Mouse (Mus musculus) neural tube, embryonic 13.5 days (tissue): ENCODE measurements around the gene Ugt1a10. TPM values are rescaled to one million over a fixed set of nuclear protein-coding genes. Genes with fewer than 3 reads are reported as not detected.

Experiments used
- ATAC-seq: fragments of 200-750 bp; cut with Nextera tagmentation; 2 replicates; pipeline ENCODE4 v1.8.0; 2017; ENCODE audit warnings: low read depth, mild to moderate bottlenecking, moderate TSS enrichment, moderate library complexity
- H3K27ac ChIP-seq: fragments of 300-500 bp; sonication (generic); replicated peaks from 2 replicates; pipeline ENCODE4 v1.5.1; 2015; ENCODE audit warnings: moderate library complexity, mild to moderate bottlenecking, inconsistent platforms
- H3K27me3 ChIP-seq: fragments of 300-500 bp; sonication (generic); 2 replicates; pipeline ENCODE4 v1.6.1; 2015; ENCODE audit warnings: mild to moderate bottlenecking, inconsistent platforms
- H3K36me3 ChIP-seq: fragments of 300-500 bp; sonication (generic); 2 replicates; pipeline ENCODE4 v1.6.1; 2015; ENCODE audit warnings: mild to moderate bottlenecking, inconsistent platforms
- H3K4me1 ChIP-seq: fragments of 300-500 bp; sonication (generic); replicated peaks from 2 replicates; pipeline ENCODE4 v1.6.1; 2015; ENCODE audit warnings: inconsistent platforms
- H3K4me2 ChIP-seq: fragments of 300-500 bp; sonication (generic); 2 replicates; pipeline ENCODE4 v1.6.1; 2015; ENCODE audit warnings: inconsistent platforms, mild to moderate bottlenecking, moderate library complexity
- H3K4me3 ChIP-seq: fragments of 300-500 bp; sonication (generic); 2 replicates; pipeline ENCODE4 v1.5.1; 2015; ENCODE audit warnings: mild to moderate bottlenecking, inconsistent platforms
- H3K9ac ChIP-seq: fragments of 300-500 bp; sonication (generic); 2 replicates; pipeline ENCODE4 v1.6.1; 2015; ENCODE audit warnings: moderate library complexity, mild to moderate bottlenecking, inconsistent platforms
- H3K9me3 ChIP-seq: fragments of 300-500 bp; sonication (generic); 2 replicates; pipeline ENCODE4 v1.6.1; 2016; ENCODE audit warnings: inconsistent platforms
- WGBS: fragments of 180-500 bp; shearing (Covaris S2); methylation state at CpG from one replicate; pipeline ENCODE4 v1.1.7; 2015; 5-methylcytosine and 5-hydroxymethylcytosine counted together
- polyA plus RNA-seq: library from polyadenylated mRNA; unstranded; fragments of >200 nt; fragmentation: Nextera tagmentation; extraction: Ambion mirVana; gene quantifications from 2 replicates; pipeline ENCODE4 v1.2.1, GENCODE M21; 2015

Gene Ugt1a10
- polyA plus RNA-seq, 1 experiment from 2014 or later, result not detected

DNA sequence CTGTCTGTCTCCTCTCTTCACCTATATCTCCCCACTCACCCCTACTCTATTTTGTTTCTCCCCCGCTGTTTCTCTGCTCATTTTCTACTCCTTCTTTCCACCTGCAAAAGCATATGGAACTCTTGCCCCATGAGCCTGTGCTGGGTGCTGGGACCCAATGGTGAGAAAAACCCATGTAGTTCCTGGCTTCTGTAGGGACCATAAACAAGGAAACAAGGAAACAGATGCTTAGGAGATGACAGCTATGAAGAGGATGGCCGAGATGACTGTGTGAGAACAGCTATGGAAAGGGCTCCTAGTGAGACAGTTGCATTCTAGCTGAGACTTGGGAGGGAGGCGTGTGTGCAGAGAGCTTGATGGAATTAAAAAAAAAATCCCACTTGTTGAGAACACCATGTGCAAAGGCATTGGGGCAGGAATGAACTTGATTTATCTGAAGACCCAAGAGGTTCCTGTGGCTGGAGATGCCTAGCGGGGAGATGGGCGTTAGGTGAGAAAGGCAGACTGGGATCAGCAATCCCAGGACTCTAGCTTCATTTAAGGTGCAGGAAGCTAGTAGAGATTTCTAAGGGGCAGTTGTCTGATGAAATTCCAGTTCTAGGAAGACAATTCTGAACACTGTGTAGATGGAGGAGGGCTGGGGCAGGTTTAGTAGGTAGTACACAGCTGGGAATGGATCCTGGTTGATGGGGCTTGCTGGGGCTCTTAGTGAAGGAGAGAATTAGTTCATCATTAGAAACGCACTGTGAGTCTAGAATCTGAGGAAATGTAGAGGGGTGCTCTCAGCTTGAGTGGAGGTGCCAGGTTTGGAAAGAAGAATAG is 176.0 kb downstream of the Ugt1a10 start:
- no peak overlapping the region for H3K9ac ChIP-seq
- H3K27ac ChIP-seq, result no peak overlapping the region
- whole genome bisulfite sequencing, result 78% methylated on average over 6 of the region's 6 CpGs
- H3K4me3 ChIP-seq, result no peak overlapping the region
- no peaks in the 10 kb centered on the region for H3K27me3 ChIP-seq
- ATAC-seq, result no peak
- H3K36me3 ChIP-seq, result no peaks in the 10 kb centered on the region
- H3K4me1 ChIP-seq, result no peaks in the 10 kb centered on the region
- H3K9me3 ChIP-seq, result peaks cover 100% of the 10 kb centered on the region
- no peak overlapping the region for H3K4me2 ChIP-seq

DNA sequence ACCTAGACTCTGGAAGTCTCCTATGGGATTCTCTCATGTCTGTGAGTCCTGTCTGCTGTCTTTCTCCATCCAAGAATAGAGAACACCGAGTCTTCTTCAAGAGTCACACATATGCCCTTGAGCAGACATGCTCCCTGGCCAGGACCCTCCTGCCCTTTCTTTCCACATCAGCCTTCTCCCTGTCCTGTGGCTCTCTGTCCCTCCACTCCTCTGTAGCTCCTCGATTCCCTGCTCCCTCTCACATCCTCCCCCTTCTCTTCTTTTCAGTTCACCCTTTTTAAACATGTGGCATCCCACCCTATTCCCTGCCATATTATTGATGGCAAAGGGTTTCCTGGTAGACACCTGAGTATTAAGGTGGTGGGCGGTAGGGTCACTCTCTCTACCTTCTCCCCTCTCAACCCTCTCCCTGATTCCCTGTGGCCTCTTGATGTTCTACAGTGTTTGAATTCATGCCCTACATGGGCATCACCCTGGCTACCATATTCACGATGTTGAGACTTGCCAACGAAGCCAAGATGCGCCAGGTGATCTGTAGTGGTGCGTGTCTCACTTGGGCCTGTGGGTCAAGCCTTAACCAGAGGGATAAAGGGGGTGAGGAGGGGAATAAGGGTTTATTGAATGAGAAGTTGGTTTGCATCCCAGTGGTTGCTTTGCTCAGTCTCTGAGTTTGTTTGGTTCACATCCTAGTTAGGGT is 176.8 kb downstream of the Ugt1a10 start:
- Histone ChIP-seq H3K27me3 (no peaks in the 10 kb centered on the region), H3K9me3 (peaks cover 97% of the 10 kb centered on the region), H3K36me3 (no peaks in the 10 kb centered on the region), H3K4me3 (no peak overlapping the region), H3K9ac (no peak overlapping the region), H3K27ac (no peak overlapping the region), H3K4me2 (no peak overlapping the region), H3K4me1 (no peaks in the 10 kb centered on the region)
- WGBS, result 69% methylated on average over 7 of the region's 7 CpGs
- ATAC-seq, result no peak

DNA sequence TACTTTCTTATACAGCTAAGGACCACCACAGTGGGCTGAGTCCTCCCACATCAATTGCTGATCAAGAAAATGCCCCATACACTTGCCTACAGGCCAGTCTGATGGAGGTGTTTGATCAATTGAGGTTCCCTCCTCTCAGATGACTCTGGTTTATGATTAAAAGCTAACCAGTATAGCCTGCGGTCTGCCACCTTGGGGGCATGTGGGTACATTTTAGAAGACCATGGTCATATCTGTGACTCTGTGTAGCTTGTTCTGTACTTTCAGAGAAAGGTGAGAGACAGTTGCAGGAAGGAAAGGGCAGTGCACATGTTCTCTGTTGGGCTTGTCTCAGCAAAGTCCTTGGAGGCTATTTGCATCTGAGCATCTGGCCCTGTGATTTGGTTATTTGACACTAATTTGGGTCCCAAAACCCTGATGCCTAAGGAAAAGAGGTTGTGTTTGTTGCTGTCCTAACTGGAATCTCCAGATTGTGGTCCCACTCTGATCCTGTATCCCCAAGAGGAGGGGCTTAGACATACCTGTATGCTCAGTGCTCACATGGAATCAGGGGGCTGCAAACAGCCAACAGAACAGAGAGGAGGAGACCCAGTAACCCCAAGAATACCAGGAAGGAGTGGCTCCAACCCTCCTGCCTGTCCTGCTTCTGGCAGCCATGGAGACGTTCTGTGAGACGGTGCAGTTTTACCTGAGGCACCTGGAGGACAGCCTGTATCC is 177.6 kb downstream of the Ugt1a10 start:
- H3K36me3 ChIP-seq, result no peaks in the 10 kb centered on the region
- H3K27ac ChIP-seq, result no peak overlapping the region
- H3K9me3 ChIP-seq, result peaks cover 97% of the 10 kb centered on the region
- no peaks in the 10 kb centered on the region for H3K27me3 ChIP-seq
- H3K4me3 ChIP-seq, result no peak overlapping the region
- no peak for ATAC-seq
- no peaks in the 10 kb centered on the region for H3K4me1 ChIP-seq
- H3K4me2 ChIP-seq, result no peak overlapping the region
- 57% methylated on average over 3 of the region's 3 CpGs for WGBS
- H3K9ac ChIP-seq, result no peak overlapping the region

DNA sequence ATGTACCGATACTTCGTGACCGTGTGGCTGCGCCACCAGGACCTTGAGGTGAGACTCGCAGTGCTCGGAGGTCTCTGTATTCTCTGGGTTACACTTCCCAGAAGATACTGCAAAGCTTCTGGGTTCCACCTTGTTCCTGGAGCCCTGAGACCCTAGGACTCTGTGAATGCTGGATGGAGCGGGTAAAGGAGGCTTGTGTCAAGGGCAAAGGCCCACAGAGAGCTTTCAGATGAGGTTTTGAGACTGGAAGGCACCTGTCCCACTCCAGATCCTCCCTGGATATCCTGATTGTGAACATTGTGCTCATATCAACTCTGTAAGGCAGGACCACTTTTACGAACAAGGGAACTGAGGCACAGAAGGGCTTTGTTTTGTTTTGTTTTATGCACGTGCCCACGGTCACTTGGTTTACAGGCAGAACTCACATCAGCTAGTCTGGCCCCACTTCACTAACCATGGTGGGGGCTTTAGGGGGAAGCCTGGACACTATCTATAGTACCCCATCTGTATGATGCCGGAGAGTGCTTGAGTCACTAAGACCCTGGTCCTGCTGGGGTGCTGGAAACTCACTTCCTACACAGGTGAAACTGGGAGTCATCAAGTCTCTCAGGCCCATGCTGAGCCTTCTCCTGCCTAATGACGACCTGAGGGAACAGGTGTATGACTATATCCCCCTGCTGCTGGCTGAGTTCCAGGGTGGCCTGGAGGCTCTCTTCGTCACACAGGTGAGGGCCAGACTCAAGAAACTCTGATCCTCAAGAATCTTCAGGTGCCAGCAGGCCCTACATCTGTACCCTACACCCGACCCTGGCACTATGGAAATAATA is 178.4 kb downstream of the Ugt1a10 start:
- H3K4me3 ChIP-seq, result no peak overlapping the region
- no peak for ATAC-seq
- no peaks in the 10 kb centered on the region for H3K4me1 ChIP-seq
- H3K9ac ChIP-seq, result no peak overlapping the region
- 69% methylated on average over 14 of the region's 14 CpGs for WGBS
- no peaks in the 10 kb centered on the region for H3K27me3 ChIP-seq
- peaks cover 97% of the 10 kb centered on the region for H3K9me3 ChIP-seq
- H3K4me2 ChIP-seq, result no peak overlapping the region
- no peaks in the 10 kb centered on the region for H3K36me3 ChIP-seq
- H3K27ac ChIP-seq, result no peak overlapping the region

DNA sequence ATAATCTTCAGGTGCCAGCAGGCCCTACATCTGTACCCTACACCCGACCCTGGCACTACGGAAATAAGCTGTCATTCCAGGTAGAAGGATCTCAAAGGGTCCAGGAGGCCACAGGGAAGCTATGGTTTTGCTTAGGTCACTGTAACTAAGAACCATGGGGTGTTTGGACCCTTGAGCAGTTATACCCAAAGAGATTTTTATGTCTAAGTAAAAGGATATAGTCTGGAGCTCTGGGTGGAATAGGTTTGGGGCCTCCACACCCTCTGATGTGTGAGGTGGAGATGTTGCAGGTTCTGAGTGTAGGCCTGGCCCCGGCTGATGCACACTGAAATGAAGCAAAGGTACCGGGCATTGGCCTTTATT is 179.0 kb downstream of the Ugt1a10 start:
- ATAC-seq, result no peak
- WGBS, result 68% methylated on average over 4 of the region's 4 CpGs
- Histone ChIP-seq H3K27me3 (no peaks in the 10 kb centered on the region), H3K36me3 (no peaks in the 10 kb centered on the region), H3K4me3 (no peak overlapping the region), H3K4me2 (no peak overlapping the region), H3K9ac (no peak overlapping the region), H3K9me3 (peaks cover 97% of the 10 kb centered on the region), H3K4me1 (no peaks in the 10 kb centered on the region), H3K27ac (no peak overlapping the region)

DNA sequence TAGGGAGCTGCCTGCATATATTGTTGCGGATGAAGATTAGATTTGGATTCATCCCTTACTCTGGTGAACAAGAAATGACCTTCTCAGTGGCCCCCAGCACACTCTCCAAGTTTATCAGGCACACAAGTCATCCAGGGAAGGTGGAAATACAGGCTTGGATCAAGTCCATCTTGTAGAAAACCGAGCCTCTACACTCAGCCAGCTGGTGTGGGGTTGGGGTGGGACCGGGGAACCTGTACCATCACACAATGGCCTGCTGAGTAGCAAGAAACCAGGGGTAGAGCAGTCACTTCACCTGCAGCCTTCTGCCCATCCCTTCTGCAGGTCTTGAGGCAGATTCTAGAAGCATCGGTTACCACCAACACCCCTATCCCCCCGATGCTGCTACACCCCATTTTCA is 179.5 kb downstream of the Ugt1a10 start:
- no peaks in the 10 kb centered on the region for H3K4me1 ChIP-seq
- H3K9me3 ChIP-seq, result peaks cover 97% of the 10 kb centered on the region
- H3K9ac ChIP-seq, result no peak overlapping the region
- no peaks in the 10 kb centered on the region for H3K36me3 ChIP-seq
- no peak overlapping the region for H3K4me3 ChIP-seq
- ATAC-seq, result no peak
- H3K27me3 ChIP-seq, result no peaks in the 10 kb centered on the region
- H3K4me2 ChIP-seq, result no peak overlapping the region
- no peak overlapping the region for H3K27ac ChIP-seq
- 45% methylated on average over 5 of the region's 5 CpGs for WGBS

DNA sequence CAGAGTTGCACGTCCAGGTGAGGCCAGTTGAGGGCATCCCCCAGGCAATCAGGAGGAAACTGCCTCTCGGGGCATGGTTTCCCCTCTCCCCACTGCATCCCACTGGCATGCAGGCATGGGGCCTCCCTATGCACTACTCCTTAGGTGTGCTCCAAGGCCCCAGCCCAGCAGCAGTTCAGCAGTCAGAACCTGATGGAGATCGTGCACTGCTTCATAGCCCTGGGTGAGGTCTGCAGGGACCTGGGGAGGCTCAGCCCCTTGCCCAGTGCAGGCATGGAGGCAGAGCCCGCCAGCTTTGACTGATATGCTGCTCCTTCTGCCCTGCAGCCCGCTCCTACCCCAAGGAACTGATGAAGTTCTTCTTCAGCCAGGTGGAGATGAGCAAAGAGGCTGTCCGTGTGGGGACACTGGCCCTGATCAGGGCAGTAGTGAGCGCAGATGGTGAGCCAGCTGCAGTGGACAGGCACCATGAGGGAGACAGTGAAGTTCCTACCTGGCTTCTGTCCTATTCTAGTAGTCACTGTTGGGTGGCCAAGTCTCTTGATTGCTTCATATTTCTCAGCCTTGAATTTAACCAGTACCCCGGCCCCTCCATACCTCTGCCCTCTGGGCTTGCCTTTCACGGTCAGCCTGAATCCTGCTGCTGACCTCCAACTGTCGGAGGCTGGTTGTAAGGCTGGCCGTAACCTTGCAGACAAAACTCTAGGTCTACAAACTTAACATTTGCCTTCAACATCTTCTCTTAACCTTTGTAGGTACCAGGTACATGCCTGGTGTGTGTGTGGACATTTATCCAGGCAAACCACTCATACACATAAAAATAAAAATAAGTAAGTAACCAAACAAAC is 180.1 kb downstream of the Ugt1a10 start:
- ATAC-seq, result no peak
- Histone ChIP-seq H3K27me3 (no peaks in the 10 kb centered on the region), H3K9me3 (peaks cover 97% of the 10 kb centered on the region), H3K27ac (no peak overlapping the region), H3K36me3 (no peaks in the 10 kb centered on the region), H3K4me2 (no peak overlapping the region), H3K9ac (no peak overlapping the region), H3K4me1 (no peaks in the 10 kb centered on the region), H3K4me3 (no peak overlapping the region)
- WGBS, result 66% methylated on average over 11 of the region's 11 CpGs

DNA sequence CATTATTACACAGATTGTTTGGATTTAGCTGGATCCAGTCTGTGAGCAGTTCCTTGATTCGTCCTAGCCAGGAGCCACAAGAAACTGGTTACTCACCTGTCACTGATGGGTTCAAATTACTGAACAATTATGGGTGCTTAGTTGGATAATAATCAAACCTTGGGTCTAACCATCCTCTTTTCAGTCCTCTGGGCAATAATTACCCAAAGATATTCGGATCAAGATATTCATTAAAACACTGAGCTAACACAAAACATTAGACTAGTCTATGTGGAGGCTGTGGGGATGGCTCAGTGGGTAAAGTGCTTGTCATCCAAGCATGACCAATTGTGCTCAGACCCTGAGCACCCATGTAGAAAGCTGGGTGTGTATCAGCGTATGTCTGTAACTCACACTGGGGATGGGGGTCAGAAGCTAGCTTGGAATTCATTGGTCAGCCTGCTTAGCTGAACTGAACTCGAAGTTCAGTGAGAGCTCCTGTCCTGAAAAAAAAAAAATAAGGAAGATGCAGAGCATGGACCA is 180.8 kb downstream of the Ugt1a10 start:
- Histone ChIP-seq H3K4me2 (no peak overlapping the region), H3K36me3 (no peaks in the 10 kb centered on the region), H3K4me3 (no peak overlapping the region), H3K27ac (no peak overlapping the region), H3K4me1 (no peaks in the 10 kb centered on the region), H3K27me3 (no peaks in the 10 kb centered on the region), H3K9ac (no peak overlapping the region), H3K9me3 (peaks cover 97% of the 10 kb centered on the region)
- no peak for ATAC-seq
- 64% methylated on average over 4 of the region's 4 CpGs for WGBS

DNA sequence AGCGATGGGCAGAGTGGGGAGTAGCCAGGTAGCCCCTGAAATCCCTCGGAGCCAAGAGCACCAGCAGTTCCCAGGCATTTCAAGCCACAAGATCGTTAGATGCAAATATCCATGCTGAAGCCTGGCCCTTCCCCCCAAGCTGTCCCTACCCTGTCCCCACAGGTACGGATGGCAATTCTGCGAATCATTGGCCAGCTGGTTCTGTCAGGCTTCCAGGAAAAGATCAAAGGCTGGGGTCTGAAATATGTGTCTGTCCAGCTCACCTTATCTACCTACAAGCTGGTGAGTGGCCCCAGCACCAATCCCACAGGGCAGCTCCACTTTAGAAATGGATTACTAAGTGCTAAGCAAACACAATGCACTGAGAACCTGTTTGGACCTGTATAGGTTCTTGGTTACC is 182.1 kb downstream of the Ugt1a10 start:
- Histone ChIP-seq H3K9me3 (peaks cover 97% of the 10 kb centered on the region), H3K27ac (no peak overlapping the region), H3K9ac (no peak overlapping the region), H3K4me2 (no peak overlapping the region), H3K4me1 (no peaks in the 10 kb centered on the region), H3K36me3 (no peaks in the 10 kb centered on the region), H3K4me3 (no peak overlapping the region), H3K27me3 (no peaks in the 10 kb centered on the region)
- ATAC-seq, result no peak
- 79% methylated on average over 5 of the region's 5 CpGs for WGBS

DNA sequence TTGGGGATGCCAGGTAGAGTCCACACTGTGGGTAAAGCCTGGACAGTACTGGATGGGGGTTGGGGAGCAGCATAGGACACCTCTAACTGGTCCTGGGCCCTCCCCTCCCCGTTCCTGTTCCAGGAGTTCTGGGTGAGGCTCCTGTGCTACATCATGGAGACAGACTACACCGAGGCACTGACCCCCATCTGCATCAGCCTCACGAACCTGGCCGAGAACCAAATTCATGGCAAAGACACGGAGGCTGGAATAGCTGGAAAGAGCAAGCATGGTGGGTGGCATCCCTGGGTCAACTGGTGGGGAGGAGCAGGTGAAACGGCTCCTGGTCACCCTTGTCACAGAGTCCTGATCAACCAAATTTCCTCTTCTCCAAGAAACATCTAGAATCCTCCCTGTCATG is 183.6 kb downstream of the Ugt1a10 start:
- Histone ChIP-seq H3K9me3 (peaks cover 96% of the 10 kb centered on the region), H3K4me1 (no peaks in the 10 kb centered on the region), H3K9ac (no peak overlapping the region), H3K36me3 (no peaks in the 10 kb centered on the region), H3K4me2 (no peak overlapping the region), H3K4me3 (no peak overlapping the region), H3K27ac (no peak overlapping the region), H3K27me3 (no peaks in the 10 kb centered on the region)
- no peak for ATAC-seq
- WGBS, result 80% methylated on average over 6 of the region's 6 CpGs

DNA sequence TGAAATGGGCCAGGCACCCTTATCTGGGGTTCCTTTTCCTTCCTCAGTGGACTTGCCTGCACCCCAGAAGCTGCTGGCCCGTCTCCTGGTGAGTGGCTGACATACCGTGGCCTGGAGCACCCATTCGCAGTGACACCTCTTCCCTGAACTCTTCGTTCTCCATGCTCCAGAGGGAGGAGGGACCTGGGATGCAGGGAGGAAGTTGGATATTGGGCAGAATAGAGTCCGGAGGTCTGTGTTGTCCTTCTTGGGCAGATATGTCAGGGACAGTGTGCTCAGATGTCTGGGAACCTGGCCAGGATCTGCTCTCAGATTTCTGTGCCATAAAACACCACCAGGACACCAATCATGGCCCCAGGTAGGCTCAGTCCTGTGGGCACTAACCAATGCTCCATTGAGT is 184.9 kb downstream of the Ugt1a10 start:
- Histone ChIP-seq H3K36me3 (no peaks in the 10 kb centered on the region), H3K4me2 (no peak overlapping the region), H3K9me3 (peaks cover 96% of the 10 kb centered on the region), H3K27me3 (no peaks in the 10 kb centered on the region), H3K27ac (no peak overlapping the region), H3K4me3 (no peak overlapping the region), H3K4me1 (no peaks in the 10 kb centered on the region), H3K9ac (no peak overlapping the region)
- ATAC-seq, result no peak
- WGBS, result 72% methylated on average over 5 of the region's 5 CpGs
